In the genomic region with DNA sequence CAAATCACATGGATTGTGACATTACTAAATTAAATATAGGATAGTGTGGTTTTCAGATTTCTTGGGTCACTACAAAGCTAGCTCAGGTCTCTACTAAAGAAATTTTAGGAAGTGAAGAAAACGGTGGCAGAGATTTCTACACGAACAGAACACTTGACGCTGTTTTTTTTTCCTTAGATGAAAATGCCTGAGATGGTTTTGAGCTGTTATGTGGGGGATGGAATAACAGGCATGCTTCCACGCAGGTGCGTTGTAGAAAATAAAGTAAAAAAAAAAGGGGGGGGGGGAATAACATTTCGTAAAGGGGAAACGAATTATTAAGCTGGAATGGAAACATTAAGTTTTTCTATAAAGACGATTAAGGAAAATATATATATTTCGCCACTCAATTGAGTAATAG, we compare ENCODE assay signal across 8 mouse cellular contexts. TPM values are rescaled to one million over a fixed set of nuclear protein-coding genes. Genes with fewer than 3 reads are reported as not detected.
A peak's percentile ranks its signal among the peaks of the same experiment; 100 is the strongest.
DNase-seq lines count a peak whose midpoint lies in the region; ATAC-seq and TF ChIP-seq lines count a peak whose summit lies in the region.

No protein-coding gene starts in this region.

- H3K36me3 ChIP-seq in heart, embryonic 10.5 days, result no peaks in the 10 kb centered on the region
- H3K36me3 ChIP-seq in E14TG2a.4 (ENCODE audit: insufficient read depth, low read length), result peaks cover 4% of the 10 kb centered on the region; the same call in 1 of the 2 replicates
- no peaks in the 10 kb centered on the region for H3K36me3 ChIP-seq in heart, postnatal 0 days (replicated peaks; ENCODE audit: control insufficient read depth, insufficient read depth, low read length)
- H3K36me3 ChIP-seq in macrophage (ENCODE audit: inconsistent target), result no peaks in the 10 kb centered on the region

- peak overlapping the region; percentile 96 for H3K9ac ChIP-seq in heart, postnatal 0 days (replicated peaks; ENCODE audit: low read depth, low read length)

- peaks cover 19% of the 10 kb centered on the region for H3K4me1 ChIP-seq in heart, embryonic 10.5 days
- H3K4me1 ChIP-seq in E14TG2a.4 (replicated peaks; ENCODE audit: low read depth, low read length), result peaks cover 23% of the 10 kb centered on the region
- H3K4me1 ChIP-seq in heart, postnatal 0 days (ENCODE audit: control insufficient read depth, insufficient read depth), result peaks cover 22% of the 10 kb centered on the region

- H3K4me2 ChIP-seq in heart, postnatal 0 days (ENCODE audit: low read depth, low read length), result peak overlapping the region; percentile 91

- peak overlapping the region; percentile 96 for H3K27ac ChIP-seq in heart, embryonic 10.5 days
- peak overlapping the region; percentile 97 for H3K27ac ChIP-seq in heart, postnatal 0 days (ENCODE audit: low read depth)
- H3K27ac ChIP-seq in macrophage, result peak overlapping the region; percentile 66

- peaks cover 48% of the 10 kb centered on the region for H3K79me2 ChIP-seq in macrophage (ENCODE audit: inconsistent target)

- WGBS in heart, embryonic 10.5 days, result 23% methylated on average over 9 of the region's 9 CpGs
- WGBS in heart, postnatal 0 days, result 8% methylated on average over 9 of the region's 9 CpGs
- WGBS in macrophage (ENCODE audit: missing documents), result 7% methylated on average over 8 of the region's 9 CpGs

- peak overlapping the region; percentile 92 for H3K4me3 ChIP-seq in heart, embryonic 10.5 days
- peak overlapping the region; percentile 89 for H3K4me3 ChIP-seq in E14TG2a.4 (replicated peaks; ENCODE audit: low read length)
- H3K4me3 ChIP-seq in heart, postnatal 0 days (ENCODE audit: low read depth, low read length), result peak overlapping the region; percentile 98
- H3K4me3 ChIP-seq in macrophage (ENCODE audit: inconsistent target), result peak overlapping the region; percentile 62

- no peaks in the 10 kb centered on the region for H3K27me3 ChIP-seq in heart, embryonic 10.5 days (ENCODE audit: insufficient read depth, poor library complexity, severe bottlenecking)
- peaks cover 7% of the 10 kb centered on the region for H3K27me3 ChIP-seq in E14TG2a.4 (ENCODE audit: insufficient read depth, low read length)
- H3K27me3 ChIP-seq in heart, postnatal 0 days (ENCODE audit: control insufficient read depth, insufficient read depth, low read length), result no peaks in the 10 kb centered on the region

- TF ChIP-seq CTCF in E14TG2a.4 (conservative IDR thresholded peaks at IDR 0.05; ENCODE audit: low read length), result no peak
- TF ChIP-seq CTCF in heart, postnatal 0 days (IDR thresholded peaks at IDR 0.05; ENCODE audit: low read depth), result no peak

- intact Hi-C loops in heart, postnatal 36 days (cut with DNase I), result loop anchor here (1.0 to 10.0 kb wide), 5 partner anchors 9 to 542 kb away; a partner anchor contains a TSS

- no peak for TF ChIP-seq EP300 in heart, postnatal 0 days (IDR thresholded peaks at IDR 0.05; ENCODE audit: low read depth)

- no peak for ATAC-seq in heart, postnatal 0 days (ENCODE audit: insufficient read depth, low read depth)

- DNase-seq in heart, embryonic 10.5 days (ENCODE audit: low spot score), result no peak
- DNase-seq in heart, postnatal 36 days, result no peak
- DNase-seq in heart, postnatal 0 days (ENCODE audit: low spot score), result no peak
- DNase-seq in frontal cortex, adult 2 months (ENCODE audit: extremely low spot score in 1 of 2, low spot score in 1 of 2), result no peak
- no peak for DNase-seq in cerebellum, adult 18-20 months
- no peak for DNase-seq in cerebellum, adult 9-11 months

- H3K9me3 ChIP-seq in heart, embryonic 10.5 days, result no peaks in the 10 kb centered on the region
- H3K9me3 ChIP-seq in E14TG2a.4 (ENCODE audit: low read length), result no peaks in the 10 kb centered on the region
- H3K9me3 ChIP-seq in heart, postnatal 0 days (replicated peaks; ENCODE audit: control insufficient read depth, low read length), result no peaks in the 10 kb centered on the region

RNA-seq across cellular contexts. Expression of a gene that starts 0.5 kb away (rescaled TPM):
- 122 and 149 TPM in 2 replicates for polyA plus RNA-seq in heart, embryonic 10.5 days (2016; fragmentation: Nextera tagmentation; extraction: Ambion mirVana)
- total RNA-seq in heart, postnatal 36 days (2021), result 100 to 1,000 TPM in 1 of 2 experiments, 10 to 100 TPM in 1; 98.9 to 101 TPM
- total RNA-seq in heart, postnatal 0 days (2014; rRNA removed; ENCODE audit: low replicate concordance), result 60.7 and 75.8 TPM in 2 replicates
- polyA plus RNA-seq in heart, postnatal 0 days (2015; fragmentation: Nextera tagmentation; extraction: Ambion mirVana), result 118 and 120 TPM in 2 replicates
- total RNA-seq in macrophage (2018; cell fraction: chromatin; rRNA removed), result 100 to 1,000 TPM in 3 of 26 experiments, 10 to 100 TPM in 23; 27.1 to 130 (median 68.4) TPM
- total RNA-seq in macrophage (2018; cell fraction: cytosol; rRNA removed), result 10 to 100 TPM; 19.7 to 50.0 (median 25.7) TPM
- total RNA-seq in macrophage (2018; cell fraction: nucleus; rRNA removed), result 10 to 100 TPM; 18.1 to 97.0 (median 42.0) TPM
- 25.9 to 31.3 TPM (median 28.1 TPM) in 3 replicates for polyA plus RNA-seq in macrophage (2018)
- 49.8 and 54.7 TPM in 2 replicates for polyA plus RNA-seq in frontal cortex, adult 2 months (2012; rRNA removed)

RNA-seq across cellular contexts. Expression of a gene that starts 0.7 kb away (rescaled TPM):
- 23.5 and 34.5 TPM in 2 replicates for polyA plus RNA-seq in heart, embryonic 10.5 days (2016; fragmentation: Nextera tagmentation; extraction: Ambion mirVana)
- total RNA-seq in heart, postnatal 36 days (2021), result 10 to 100 TPM; 35.1 to 35.9 TPM
- total RNA-seq in heart, postnatal 0 days (2014; rRNA removed; ENCODE audit: low replicate concordance), result 53.5 and 66.7 TPM in 2 replicates
- 12.5 and 14.7 TPM in 2 replicates for polyA plus RNA-seq in heart, postnatal 0 days (2015; fragmentation: Nextera tagmentation; extraction: Ambion mirVana)
- 10 to 100 TPM in 24 of 26 experiments, 1 to 10 TPM in 2; 7.0 to 97.8 (median 46.3) TPM for total RNA-seq in macrophage (2018; cell fraction: chromatin; rRNA removed)
- total RNA-seq in macrophage (2018; cell fraction: cytosol; rRNA removed), result 10 to 100 TPM; 14.3 to 42.4 (median 30.2) TPM
- 10 to 100 TPM; 13.2 to 63.0 (median 33.8) TPM for total RNA-seq in macrophage (2018; cell fraction: nucleus; rRNA removed)
- 18.4 to 30.2 TPM (median 22.9 TPM) in 3 replicates for polyA plus RNA-seq in macrophage (2018)
- polyA plus RNA-seq in frontal cortex, adult 2 months (2012; rRNA removed), result 75.0 and 76.5 TPM in 2 replicates

RNA-seq across cellular contexts. Expression of a gene that starts 37.1 kb away (rescaled TPM):
- polyA plus RNA-seq in heart, embryonic 10.5 days (2016; fragmentation: Nextera tagmentation; extraction: Ambion mirVana), result 23.7 and 26.6 TPM in 2 replicates
- total RNA-seq in heart, postnatal 36 days (2021), result 10 to 100 TPM; 24.6 to 25.4 TPM
- total RNA-seq in heart, postnatal 0 days (2014; rRNA removed; ENCODE audit: low replicate concordance), result 22.8 and 48.9 TPM in 2 replicates
- polyA plus RNA-seq in heart, postnatal 0 days (2015; fragmentation: Nextera tagmentation; extraction: Ambion mirVana), result 11.2 and 14.0 TPM in 2 replicates
- 100 to 1,000 TPM; 113 to 168 (median 140) TPM for total RNA-seq in macrophage (2018; cell fraction: chromatin; rRNA removed)
- 10 to 100 TPM; 29.2 to 49.2 (median 39.1) TPM for total RNA-seq in macrophage (2018; cell fraction: cytosol; rRNA removed)
- total RNA-seq in macrophage (2018; cell fraction: nucleus; rRNA removed), result 100 to 1,000 TPM in 11 of 26 experiments, 10 to 100 TPM in 15; 70.2 to 163 (median 92.7) TPM
- polyA plus RNA-seq in macrophage (2018), result 24.7 to 33.3 TPM (median 25.8 TPM) in 3 replicates
- 39.7 and 40.4 TPM in 2 replicates for polyA plus RNA-seq in frontal cortex, adult 2 months (2012; rRNA removed)
